Mouse (Mus musculus): ENCODE results near the gene Olfr49. TPM values are rescaled to one million over a fixed set of nuclear protein-coding genes. Genes with fewer than 3 reads are reported as not detected.
A peak's percentile ranks its signal among the peaks of the same experiment; 100 is the strongest.

Olfr49 gene
- total RNA-seq, 4 experiments from 2014 or later = not detected

GRCm38 (mm10) chr14:54261386-54261785 is 23.4 kb downstream of the Olfr49 start:
- no peak for DNase-seq (ENCODE audit: low spot score)

- no peak for DNase-seq (ENCODE audit: low spot score)
These were observed 24.5 kb downstream of the Olfr49 start for GRCm38 (mm10) chr14:54260196-54260595.

GRCm38 (mm10) chr14:54259722-54260085 is 25.0 kb downstream of the Olfr49 start:
- DNase-seq (ENCODE audit: low spot score) = no peak

- DNase-seq (ENCODE audit: low spot score) = peak; percentile 95
These were observed 25.6 kb downstream of the Olfr49 start for GRCm38 (mm10) chr14:54259003-54259721.

- no peak for DNase-seq (ENCODE audit: low spot score)
These were observed 26.5 kb downstream of the Olfr49 start for GRCm38 (mm10) chr14:54258131-54258670.

- no peak for DNase-seq (ENCODE audit: low spot score)
These were observed 30.0 kb downstream of the Olfr49 start for GRCm38 (mm10) chr14:54254670-54255202.

GRCm38 (mm10) chr14:54253741-54254291 is 30.9 kb downstream of the Olfr49 start, which contains the start of the genes Dad1 and Abhd4:
Dad1 (minus strand) TSS chr14:54254104.
Abhd4 (plus strand) TSS chr14:54254188.
- peak; percentile 96 for DNase-seq (ENCODE audit: low spot score)

GRCm38 (mm10) chr14:54250122-54250521 is 34.6 kb downstream of the Olfr49 start:
- no peak for DNase-seq (ENCODE audit: low spot score)

- DNase-seq (ENCODE audit: low spot score) = no peak
These were observed 35.4 kb downstream of the Olfr49 start for GRCm38 (mm10) chr14:54249326-54249725.

GRCm38 (mm10) chr14:54246232-54246631 is 38.5 kb downstream of the Olfr49 start:
- no peak for DNase-seq (ENCODE audit: low spot score)

GRCm38 (mm10) chr14:54244183-54244582 is 40.6 kb downstream of the Olfr49 start:
- no peak for DNase-seq (ENCODE audit: low spot score)

GRCm38 (mm10) chr14:54240542-54240941 is 44.2 kb downstream of the Olfr49 start:
- no peak for DNase-seq (ENCODE audit: low spot score)

GRCm38 (mm10) chr14:54239002-54239736 is 45.6 kb downstream of the Olfr49 start:
- DNase-seq (ENCODE audit: low spot score) = peak; percentile 82

- no peak for DNase-seq (ENCODE audit: low spot score)
These were observed 47.9 kb downstream of the Olfr49 start for GRCm38 (mm10) chr14:54236881-54237280.

- no peak for DNase-seq (ENCODE audit: low spot score)
These were observed 48.8 kb downstream of the Olfr49 start for GRCm38 (mm10) chr14:54235825-54236540.

- no peak for DNase-seq (ENCODE audit: low spot score)
These were observed 50.3 kb downstream of the Olfr49 start for GRCm38 (mm10) chr14:54234231-54235040.

- no peak for DNase-seq (ENCODE audit: low spot score)
These were observed 51.1 kb downstream of the Olfr49 start for GRCm38 (mm10) chr14:54233559-54234143.

GRCm38 (mm10) chr14:54232811-54233558 is 51.8 kb downstream of the Olfr49 start:
- DNase-seq (ENCODE audit: low spot score) = peak; percentile 70

GRCm38 (mm10) chr14:54232143-54232542 is 52.6 kb downstream of the Olfr49 start:
- DNase-seq (ENCODE audit: low spot score) = no peak

Measured in heart, adult 8-10 months (tissue).